Mouse (Mus musculus): ENCODE data around the gene Oas3. TPM values are rescaled to one million over a fixed set of nuclear protein-coding genes. Genes with fewer than 3 reads are reported as not detected.
"Not testable (repeated sequence)": the region's sequence is repeated elsewhere in the genome, so short reads cannot be mapped to it uniquely, and the experiment has no call there.

Gene Oas3
- polyA plus RNA-seq, 1 experiment from 2014 or later: 0.12 TPM

- H3K4me3 ChIP-seq (ENCODE audit: low read depth, low read length); H3K4me2 ChIP-seq (ENCODE audit: low read depth, low read length, severe bottlenecking); H3K4me1 ChIP-seq (replicated peaks; ENCODE audit: control insufficient read depth, insufficient read depth, low read length); H3K36me3 ChIP-seq (ENCODE audit: control insufficient read depth, insufficient read depth, low read length); H3K27me3 ChIP-seq (ENCODE audit: control insufficient read depth, insufficient read depth, low read length); H3K27ac ChIP-seq (ENCODE audit: low read depth, low read length); DNase-seq (ENCODE audit: low spot score); H3K9ac ChIP-seq (ENCODE audit: low read length); ATAC-seq (replicated peaks; ENCODE audit: low FRiP score); H3K9me3 ChIP-seq (ENCODE audit: control insufficient read depth, low read length): not testable (repeated sequence)
- WGBS: 83% methylated on average over 5 of the region's 5 CpGs
These were observed 20.7 kb upstream of the Oas3 start for GRCm38 (mm10) chr5:120798147-120798546.

- not testable (repeated sequence) for H3K9ac ChIP-seq (ENCODE audit: low read length); H3K4me1 ChIP-seq (replicated peaks; ENCODE audit: control insufficient read depth, insufficient read depth, low read length); H3K27ac ChIP-seq (ENCODE audit: low read depth, low read length); H3K4me3 ChIP-seq (ENCODE audit: low read depth, low read length); H3K36me3 ChIP-seq (ENCODE audit: control insufficient read depth, insufficient read depth, low read length); H3K27me3 ChIP-seq (ENCODE audit: control insufficient read depth, insufficient read depth, low read length); H3K4me2 ChIP-seq (ENCODE audit: low read depth, low read length, severe bottlenecking); H3K9me3 ChIP-seq (ENCODE audit: control insufficient read depth, low read length); ATAC-seq (replicated peaks; ENCODE audit: low FRiP score); DNase-seq (ENCODE audit: low spot score)
- WGBS: 64% methylated on average over 9 of the region's 9 CpGs
These were observed 18.1 kb upstream of the Oas3 start, which contains the start of gene Oas1e for GRCm38 (mm10) chr5:120795480-120796034. Gene Oas1e, minus strand, starts transcription at chr5:120795530.

GRCm38 (mm10) chr5:120793043-120793442 lies 15.6 kb upstream of the Oas3 start:
- 33% methylated on average over 2 of the region's 2 CpGs for WGBS
- no peaks in the 10 kb centered on the region for H3K27me3 ChIP-seq (ENCODE audit: control insufficient read depth, insufficient read depth, low read length)
- no peak overlapping the region for H3K4me3 ChIP-seq (ENCODE audit: low read depth, low read length)
- no peak overlapping the region for H3K9ac ChIP-seq (ENCODE audit: low read length)
- ATAC-seq (replicated peaks; ENCODE audit: low FRiP score) (no peak), DNase-seq (ENCODE audit: low spot score) (peak; percentile 77)
- H3K36me3 ChIP-seq (ENCODE audit: control insufficient read depth, insufficient read depth, low read length): no peaks in the 10 kb centered on the region
- no peak overlapping the region for H3K4me2 ChIP-seq (ENCODE audit: low read depth, low read length, severe bottlenecking)
- H3K4me1 ChIP-seq (replicated peaks; ENCODE audit: control insufficient read depth, insufficient read depth, low read length): no peaks in the 10 kb centered on the region
- H3K27ac ChIP-seq (ENCODE audit: low read depth, low read length): no peak overlapping the region
- H3K9me3 ChIP-seq (ENCODE audit: control insufficient read depth, low read length): no peaks in the 10 kb centered on the region

- H3K36me3 ChIP-seq (ENCODE audit: control insufficient read depth, insufficient read depth, low read length): no peaks in the 10 kb centered on the region
- no peak overlapping the region for H3K9ac ChIP-seq (ENCODE audit: low read length)
- H3K9me3 ChIP-seq (ENCODE audit: control insufficient read depth, low read length): no peaks in the 10 kb centered on the region
- WGBS: 68% methylated on average over 3 of the region's 3 CpGs
- no peak overlapping the region for H3K27ac ChIP-seq (ENCODE audit: low read depth, low read length)
- ATAC-seq (replicated peaks; ENCODE audit: low FRiP score) (no peak), DNase-seq (ENCODE audit: low spot score) (no peak)
- H3K4me1 ChIP-seq (replicated peaks; ENCODE audit: control insufficient read depth, insufficient read depth, low read length): no peaks in the 10 kb centered on the region
- H3K4me2 ChIP-seq (ENCODE audit: low read depth, low read length, severe bottlenecking): no peak overlapping the region
- no peaks in the 10 kb centered on the region for H3K27me3 ChIP-seq (ENCODE audit: control insufficient read depth, insufficient read depth, low read length)
- no peak overlapping the region for H3K4me3 ChIP-seq (ENCODE audit: low read depth, low read length)
These were observed 9.6 kb upstream of the Oas3 start for GRCm38 (mm10) chr5:120787042-120787441.

- Histone ChIP-seq H3K9me3 (ENCODE audit: control insufficient read depth, low read length) (no peaks in the 10 kb centered on the region), H3K27ac (ENCODE audit: low read depth, low read length) (no peak overlapping the region), H3K9ac (ENCODE audit: low read length) (no peak overlapping the region), H3K36me3 (ENCODE audit: control insufficient read depth, insufficient read depth, low read length) (no peaks in the 10 kb centered on the region), H3K27me3 (ENCODE audit: control insufficient read depth, insufficient read depth, low read length) (no peaks in the 10 kb centered on the region), H3K4me3 (ENCODE audit: low read depth, low read length) (no peak overlapping the region), H3K4me2 (ENCODE audit: low read depth, low read length, severe bottlenecking) (no peak overlapping the region), H3K4me1 (replicated peaks; ENCODE audit: control insufficient read depth, insufficient read depth, low read length) (no peaks in the 10 kb centered on the region)
- DNase-seq (ENCODE audit: low spot score) (no peak), ATAC-seq (replicated peaks; ENCODE audit: low FRiP score) (no peak)
- WGBS: 86% methylated on average over 2 of the region's 2 CpGs
These were observed 5.0 kb upstream of the Oas3 start for GRCm38 (mm10) chr5:120782446-120782845.

- H3K4me3 ChIP-seq (ENCODE audit: low read depth, low read length): no peak overlapping the region
- H3K4me1 ChIP-seq (replicated peaks; ENCODE audit: control insufficient read depth, insufficient read depth, low read length): no peaks in the 10 kb centered on the region
- no peak overlapping the region for H3K4me2 ChIP-seq (ENCODE audit: low read depth, low read length, severe bottlenecking)
- no peak for ATAC-seq (replicated peaks; ENCODE audit: low FRiP score)
- H3K27me3 ChIP-seq (ENCODE audit: control insufficient read depth, insufficient read depth, low read length): no peaks in the 10 kb centered on the region
- no peak overlapping the region for H3K27ac ChIP-seq (ENCODE audit: low read depth, low read length)
- H3K9ac ChIP-seq (ENCODE audit: low read length): no peak overlapping the region
- H3K9me3 ChIP-seq (ENCODE audit: control insufficient read depth, low read length): no peaks in the 10 kb centered on the region
- DNase-seq (ENCODE audit: low spot score): no peak
- WGBS: 86% methylated on average over 1 of the region's 1 CpGs
- H3K36me3 ChIP-seq (ENCODE audit: control insufficient read depth, insufficient read depth, low read length): no peaks in the 10 kb centered on the region
These were observed 4.2 kb upstream of the Oas3 start for GRCm38 (mm10) chr5:120781646-120782045.

GRCm38 (mm10) chr5:120779922-120780321 lies 2.5 kb upstream of the Oas3 start:
- ATAC-seq (replicated peaks; ENCODE audit: low FRiP score) (no peak), DNase-seq (ENCODE audit: low spot score) (no peak)
- WGBS: 56% methylated on average over 3 of the region's 3 CpGs
- H3K27ac ChIP-seq (ENCODE audit: low read depth, low read length): no peak overlapping the region
- H3K4me2 ChIP-seq (ENCODE audit: low read depth, low read length, severe bottlenecking): no peak overlapping the region
- H3K36me3 ChIP-seq (ENCODE audit: control insufficient read depth, insufficient read depth, low read length): no peaks in the 10 kb centered on the region
- no peaks in the 10 kb centered on the region for H3K27me3 ChIP-seq (ENCODE audit: control insufficient read depth, insufficient read depth, low read length)
- no peaks in the 10 kb centered on the region for H3K4me1 ChIP-seq (replicated peaks; ENCODE audit: control insufficient read depth, insufficient read depth, low read length)
- H3K9me3 ChIP-seq (ENCODE audit: control insufficient read depth, low read length): no peaks in the 10 kb centered on the region
- no peak overlapping the region for H3K4me3 ChIP-seq (ENCODE audit: low read depth, low read length)
- no peak overlapping the region for H3K9ac ChIP-seq (ENCODE audit: low read length)

- ATAC-seq (replicated peaks; ENCODE audit: low FRiP score) (no peak), DNase-seq (ENCODE audit: low spot score) (no peak)
- Histone ChIP-seq H3K36me3 (ENCODE audit: control insufficient read depth, insufficient read depth, low read length) (no peaks in the 10 kb centered on the region), H3K4me3 (ENCODE audit: low read depth, low read length) (no peak overlapping the region), H3K4me1 (replicated peaks; ENCODE audit: control insufficient read depth, insufficient read depth, low read length) (no peaks in the 10 kb centered on the region), H3K9ac (ENCODE audit: low read length) (no peak overlapping the region), H3K27ac (ENCODE audit: low read depth, low read length) (no peak overlapping the region), H3K4me2 (ENCODE audit: low read depth, low read length, severe bottlenecking) (no peak overlapping the region), H3K9me3 (ENCODE audit: control insufficient read depth, low read length) (no peaks in the 10 kb centered on the region), H3K27me3 (ENCODE audit: control insufficient read depth, insufficient read depth, low read length) (no peaks in the 10 kb centered on the region)
- 78% methylated on average over 2 of the region's 2 CpGs for WGBS
These were observed 1.5 kb upstream of the Oas3 start for GRCm38 (mm10) chr5:120778941-120779340.

GRCm38 (mm10) chr5:120776801-120777200 lies 660 bp downstream of the Oas3 start:
- Histone ChIP-seq H3K9me3 (ENCODE audit: control insufficient read depth, low read length) (no peaks in the 10 kb centered on the region), H3K27ac (ENCODE audit: low read depth, low read length) (no peak overlapping the region), H3K4me3 (ENCODE audit: low read depth, low read length) (no peak overlapping the region), H3K9ac (ENCODE audit: low read length) (no peak overlapping the region), H3K27me3 (ENCODE audit: control insufficient read depth, insufficient read depth, low read length) (no peaks in the 10 kb centered on the region), H3K36me3 (ENCODE audit: control insufficient read depth, insufficient read depth, low read length) (no peaks in the 10 kb centered on the region), H3K4me2 (ENCODE audit: low read depth, low read length, severe bottlenecking) (no peak overlapping the region), H3K4me1 (replicated peaks; ENCODE audit: control insufficient read depth, insufficient read depth, low read length) (no peaks in the 10 kb centered on the region)
- no peak for DNase-seq (ENCODE audit: low spot score)
- WGBS: 77% methylated on average over 5 of the region's 5 CpGs
- no peak for ATAC-seq (replicated peaks; ENCODE audit: low FRiP score)
